Mouse (Mus musculus): Measurements from ENCODE around the gene Col4a2. TPM values are rescaled to one million over a fixed set of nuclear protein-coding genes. Genes with fewer than 3 reads are reported as not detected.

Col4a2 gene
- polyA plus RNA-seq, 1 experiment from 2014 or later: 26.5 TPM

DNA sequence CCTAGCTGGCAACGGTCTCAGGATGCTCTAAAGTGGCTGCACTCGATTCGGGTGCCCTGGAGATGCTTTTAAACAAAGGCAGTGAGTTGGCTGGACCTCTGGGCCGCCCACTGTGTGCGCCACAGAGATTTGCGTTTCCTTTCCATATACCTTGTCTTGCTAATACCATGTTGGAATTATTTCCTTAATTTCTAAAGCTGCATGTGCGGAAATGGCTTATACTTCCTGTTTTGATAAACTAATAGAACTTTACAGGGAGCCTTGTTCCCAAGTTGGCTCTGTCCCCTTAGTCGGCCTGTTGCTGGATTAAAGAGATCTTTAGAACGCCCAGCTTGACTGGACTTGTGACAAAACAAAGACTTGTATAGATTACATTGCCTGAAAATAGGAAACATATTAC lies 35.1 kb downstream of the Col4a2 start:
- H3K9ac ChIP-seq (ENCODE audit: low read length): no peak overlapping the region
- H3K27me3 ChIP-seq (ENCODE audit: control insufficient read depth, insufficient read depth, low read length): no peaks in the 10 kb centered on the region
- no peak overlapping the region for H3K4me3 ChIP-seq (ENCODE audit: low read depth, low read length)
- WGBS: 90% methylated on average over 9 of the region's 9 CpGs
- H3K4me1 ChIP-seq (ENCODE audit: control insufficient read depth, insufficient read depth, low read length): no peaks in the 10 kb centered on the region
- no peak for ATAC-seq (ENCODE audit: insufficient number of reproducible peaks, low FRiP score, low TSS enrichment, low read depth)
- H3K9me3 ChIP-seq (ENCODE audit: control insufficient read depth, low read length): no peaks in the 10 kb centered on the region
- no peak for DNase-seq (ENCODE audit: low spot score)
- no peaks in the 10 kb centered on the region for H3K36me3 ChIP-seq (ENCODE audit: control insufficient read depth, insufficient read depth, low read length)
- H3K4me2 ChIP-seq (ENCODE audit: low read depth, severe bottlenecking): no peak overlapping the region
- no peak overlapping the region for H3K27ac ChIP-seq (replicated peaks; ENCODE audit: low read depth, low read length)

- H3K4me1 ChIP-seq (ENCODE audit: control insufficient read depth, insufficient read depth, low read length): no peaks in the 10 kb centered on the region
- no peak overlapping the region for H3K27ac ChIP-seq (replicated peaks; ENCODE audit: low read depth, low read length)
- H3K4me3 ChIP-seq (ENCODE audit: low read depth, low read length): no peak overlapping the region
- H3K4me2 ChIP-seq (ENCODE audit: low read depth, severe bottlenecking): no peak overlapping the region
- DNase-seq (ENCODE audit: low spot score) (no peak), ATAC-seq (ENCODE audit: insufficient number of reproducible peaks, low FRiP score, low TSS enrichment, low read depth) (no peak)
- no peaks in the 10 kb centered on the region for H3K27me3 ChIP-seq (ENCODE audit: control insufficient read depth, insufficient read depth, low read length)
- no peaks in the 10 kb centered on the region for H3K36me3 ChIP-seq (ENCODE audit: control insufficient read depth, insufficient read depth, low read length)
- 86% methylated on average over 11 of the region's 11 CpGs for WGBS
- no peaks in the 10 kb centered on the region for H3K9me3 ChIP-seq (ENCODE audit: control insufficient read depth, low read length)
- no peak overlapping the region for H3K9ac ChIP-seq (ENCODE audit: low read length)
Measured at GRCm38 (mm10) chr8:11348622-11349021, 36.0 kb downstream of the Col4a2 start.

DNA sequence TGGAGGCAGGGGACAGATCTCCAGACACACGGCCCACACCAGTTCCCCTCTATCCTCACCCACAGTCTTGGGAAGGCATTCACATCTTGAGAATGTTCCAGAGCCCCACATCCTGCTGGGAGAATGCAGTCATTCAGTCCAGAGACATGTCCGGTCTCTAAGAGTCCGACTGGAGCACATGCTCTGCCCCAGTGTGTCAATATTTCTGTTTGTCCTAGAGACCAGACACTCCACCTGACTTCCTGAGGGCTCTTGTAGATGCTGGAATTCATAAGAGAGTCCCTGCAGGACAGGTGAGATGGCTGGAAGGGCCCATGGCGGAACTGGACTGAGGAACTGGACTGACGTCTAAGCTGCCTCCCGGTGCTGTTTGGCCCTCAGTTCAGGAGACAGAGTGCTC lies 38.8 kb downstream of the Col4a2 start:
- ATAC-seq (ENCODE audit: insufficient number of reproducible peaks, low FRiP score, low TSS enrichment, low read depth) (no peak), DNase-seq (ENCODE audit: low spot score) (no peak)
- no peaks in the 10 kb centered on the region for H3K27me3 ChIP-seq (ENCODE audit: control insufficient read depth, insufficient read depth, low read length)
- H3K4me1 ChIP-seq (ENCODE audit: control insufficient read depth, insufficient read depth, low read length): no peaks in the 10 kb centered on the region
- H3K9ac ChIP-seq (ENCODE audit: low read length): no peak overlapping the region
- H3K9me3 ChIP-seq (ENCODE audit: control insufficient read depth, low read length): no peaks in the 10 kb centered on the region
- no peak overlapping the region for H3K27ac ChIP-seq (replicated peaks; ENCODE audit: low read depth, low read length)
- WGBS: 93% methylated on average over 6 of the region's 6 CpGs
- H3K4me2 ChIP-seq (ENCODE audit: low read depth, severe bottlenecking): no peak overlapping the region
- no peaks in the 10 kb centered on the region for H3K36me3 ChIP-seq (ENCODE audit: control insufficient read depth, insufficient read depth, low read length)
- no peak overlapping the region for H3K4me3 ChIP-seq (ENCODE audit: low read depth, low read length)

- DNase-seq (ENCODE audit: low spot score) (no peak), ATAC-seq (ENCODE audit: insufficient number of reproducible peaks, low FRiP score, low TSS enrichment, low read depth) (no peak)
- H3K4me3 ChIP-seq (ENCODE audit: low read depth, low read length): no peak overlapping the region
- no peak overlapping the region for H3K4me2 ChIP-seq (ENCODE audit: low read depth, severe bottlenecking)
- H3K9ac ChIP-seq (ENCODE audit: low read length): no peak overlapping the region
- no peak overlapping the region for H3K27ac ChIP-seq (replicated peaks; ENCODE audit: low read depth, low read length)
- 81% methylated on average over 11 of the region's 11 CpGs for WGBS
- peaks cover 2% of the 10 kb centered on the region; the same call in 1 of the 2 replicates for H3K4me1 ChIP-seq (ENCODE audit: control insufficient read depth, insufficient read depth, low read length)
- no peaks in the 10 kb centered on the region for H3K27me3 ChIP-seq (ENCODE audit: control insufficient read depth, insufficient read depth, low read length)
- no peaks in the 10 kb centered on the region for H3K36me3 ChIP-seq (ENCODE audit: control insufficient read depth, insufficient read depth, low read length)
- H3K9me3 ChIP-seq (ENCODE audit: control insufficient read depth, low read length): no peaks in the 10 kb centered on the region
Measured at GRCm38 (mm10) chr8:11352514-11352913, 39.9 kb downstream of the Col4a2 start.

DNA sequence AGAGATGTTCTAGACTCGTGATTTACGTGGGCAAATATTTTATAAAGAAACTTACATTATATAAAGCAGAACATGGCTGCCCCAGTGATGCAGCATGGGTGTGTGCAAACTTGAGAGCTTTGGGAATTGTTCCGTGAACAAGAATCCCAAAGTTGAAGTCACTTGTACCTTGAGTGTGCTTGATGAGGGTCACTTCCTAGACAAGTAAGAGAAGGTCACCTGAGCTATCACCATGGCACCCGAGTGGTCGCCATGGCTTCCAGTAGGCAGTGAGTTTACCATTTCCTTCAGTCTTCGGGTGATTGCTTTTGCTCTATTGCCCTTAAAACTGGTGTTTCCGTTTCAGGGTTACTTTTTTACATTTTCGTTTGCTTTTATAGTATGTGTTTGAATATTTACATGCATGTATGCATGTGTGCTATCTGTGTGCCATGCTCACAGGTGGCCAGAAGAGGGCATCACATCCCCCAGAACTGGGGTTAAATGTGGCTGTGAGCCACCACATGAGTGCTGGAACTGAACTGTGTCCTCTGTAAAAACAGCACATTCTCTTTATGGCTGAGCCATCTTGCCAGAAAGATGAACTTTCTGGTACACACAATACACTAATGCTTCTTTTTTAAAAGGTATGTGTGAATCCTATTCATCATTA lies 42.3 kb downstream of the Col4a2 start:
- Histone ChIP-seq H3K4me1 (ENCODE audit: control insufficient read depth, insufficient read depth, low read length) (peaks cover 11% of the 10 kb centered on the region), H3K9ac (ENCODE audit: low read length) (no peak overlapping the region), H3K9me3 (ENCODE audit: control insufficient read depth, low read length) (no peaks in the 10 kb centered on the region), H3K27ac (replicated peaks; ENCODE audit: low read depth, low read length) (no peak overlapping the region), H3K36me3 (ENCODE audit: control insufficient read depth, insufficient read depth, low read length) (no peaks in the 10 kb centered on the region), H3K4me3 (ENCODE audit: low read depth, low read length) (no peak overlapping the region), H3K4me2 (ENCODE audit: low read depth, severe bottlenecking) (no peak overlapping the region), H3K27me3 (ENCODE audit: control insufficient read depth, insufficient read depth, low read length) (no peaks in the 10 kb centered on the region)
- no peak for DNase-seq (ENCODE audit: low spot score)
- 94% methylated on average over 8 of the region's 8 CpGs for WGBS
- no peak for ATAC-seq (ENCODE audit: insufficient number of reproducible peaks, low FRiP score, low TSS enrichment, low read depth)

GRCm38 (mm10) chr8:11355900-11356299 lies 43.3 kb downstream of the Col4a2 start:
- H3K36me3 ChIP-seq (ENCODE audit: control insufficient read depth, insufficient read depth, low read length): no peaks in the 10 kb centered on the region
- no peak overlapping the region for H3K4me2 ChIP-seq (ENCODE audit: low read depth, severe bottlenecking)
- no peaks in the 10 kb centered on the region for H3K9me3 ChIP-seq (ENCODE audit: control insufficient read depth, low read length)
- peaks cover 11% of the 10 kb centered on the region for H3K4me1 ChIP-seq (ENCODE audit: control insufficient read depth, insufficient read depth, low read length)
- no peak overlapping the region for H3K27ac ChIP-seq (replicated peaks; ENCODE audit: low read depth, low read length)
- 100% methylated on average over 3 of the region's 3 CpGs for WGBS
- no peak overlapping the region for H3K9ac ChIP-seq (ENCODE audit: low read length)
- no peaks in the 10 kb centered on the region for H3K27me3 ChIP-seq (ENCODE audit: control insufficient read depth, insufficient read depth, low read length)
- ATAC-seq (ENCODE audit: insufficient number of reproducible peaks, low FRiP score, low TSS enrichment, low read depth): no peak
- H3K4me3 ChIP-seq (ENCODE audit: low read depth, low read length): no peak overlapping the region
- DNase-seq (ENCODE audit: low spot score): no peak

GRCm38 (mm10) chr8:11356776-11357175 lies 44.2 kb downstream of the Col4a2 start:
- ATAC-seq (ENCODE audit: insufficient number of reproducible peaks, low FRiP score, low TSS enrichment, low read depth) (no peak), DNase-seq (ENCODE audit: low spot score) (no peak)
- WGBS: 86% methylated on average over 8 of the region's 8 CpGs

GRCm38 (mm10) chr8:11357921-11358436 lies 45.4 kb downstream of the Col4a2 start:
- Histone ChIP-seq H3K27ac (replicated peaks; ENCODE audit: low read depth, low read length) (peak overlapping the region; percentile 38), H3K27me3 (ENCODE audit: control insufficient read depth, insufficient read depth, low read length) (no peaks in the 10 kb centered on the region), H3K9ac (ENCODE audit: low read length) (no peak overlapping the region), H3K4me1 (ENCODE audit: control insufficient read depth, insufficient read depth, low read length) (peaks cover 23% of the 10 kb centered on the region), H3K4me2 (ENCODE audit: low read depth, severe bottlenecking) (no peak overlapping the region), H3K4me3 (ENCODE audit: low read depth, low read length) (no peak overlapping the region), H3K9me3 (ENCODE audit: control insufficient read depth, low read length) (no peaks in the 10 kb centered on the region), H3K36me3 (ENCODE audit: control insufficient read depth, insufficient read depth, low read length) (no peaks in the 10 kb centered on the region)
- WGBS: 42% methylated on average over 7 of the region's 7 CpGs
- DNase-seq (ENCODE audit: low spot score): no peak
- peak; percentile 53; the same call in 1 of the 2 replicates for ATAC-seq (ENCODE audit: insufficient number of reproducible peaks, low FRiP score, low TSS enrichment, low read depth)

More at GRCm38 (mm10) chr8:11356776-11357175, 44.2 kb downstream of the Col4a2 start:
- H3K9me3 ChIP-seq (ENCODE audit: control insufficient read depth, low read length): no peaks in the 10 kb centered on the region
- no peaks in the 10 kb centered on the region for H3K36me3 ChIP-seq (ENCODE audit: control insufficient read depth, insufficient read depth, low read length)
- no peak overlapping the region for H3K4me3 ChIP-seq (ENCODE audit: low read depth, low read length)
- H3K4me1 ChIP-seq (ENCODE audit: control insufficient read depth, insufficient read depth, low read length): peaks cover 12% of the 10 kb centered on the region
- no peak overlapping the region for H3K27ac ChIP-seq (replicated peaks; ENCODE audit: low read depth, low read length)
- H3K9ac ChIP-seq (ENCODE audit: low read length): no peak overlapping the region
- H3K27me3 ChIP-seq (ENCODE audit: control insufficient read depth, insufficient read depth, low read length): no peaks in the 10 kb centered on the region
- no peak overlapping the region for H3K4me2 ChIP-seq (ENCODE audit: low read depth, severe bottlenecking)

DNA sequence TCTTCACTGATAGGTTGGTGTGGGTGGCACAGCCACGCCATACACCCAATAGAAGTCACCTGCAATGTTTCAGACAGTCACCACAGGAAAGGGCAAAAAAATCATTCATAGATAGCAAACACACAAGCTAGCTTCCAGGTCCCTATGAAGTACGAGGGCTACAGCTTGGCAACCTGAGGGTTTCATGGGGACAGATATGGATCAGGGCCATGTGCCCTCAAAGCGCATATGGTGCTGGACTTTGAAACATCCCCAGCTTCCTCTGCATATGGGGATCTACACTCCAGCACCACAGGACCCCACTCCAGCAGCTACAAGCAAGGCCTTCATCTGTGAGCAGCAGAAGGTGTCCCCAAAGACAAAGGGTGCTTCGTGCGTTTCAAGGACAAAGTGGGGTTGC lies 47.2 kb downstream of the Col4a2 start:
- Histone ChIP-seq H3K27me3 (ENCODE audit: control insufficient read depth, insufficient read depth, low read length) (no peaks in the 10 kb centered on the region), H3K9me3 (ENCODE audit: control insufficient read depth, low read length) (no peaks in the 10 kb centered on the region), H3K4me3 (ENCODE audit: low read depth, low read length) (no peak overlapping the region), H3K4me1 (ENCODE audit: control insufficient read depth, insufficient read depth, low read length) (peaks cover 30% of the 10 kb centered on the region), H3K27ac (replicated peaks; ENCODE audit: low read depth, low read length) (no peak overlapping the region), H3K36me3 (ENCODE audit: control insufficient read depth, insufficient read depth, low read length) (no peaks in the 10 kb centered on the region), H3K4me2 (ENCODE audit: low read depth, severe bottlenecking) (no peak overlapping the region), H3K9ac (ENCODE audit: low read length) (no peak overlapping the region)
- no peak for DNase-seq (ENCODE audit: low spot score)
- 93% methylated on average over 5 of the region's 5 CpGs for WGBS
- ATAC-seq (ENCODE audit: insufficient number of reproducible peaks, low FRiP score, low TSS enrichment, low read depth): no peak
